Mouse (Mus musculus) small intestine, adult 10 weeks (tissue): ENCODE data around the gene Nim1k. TPM values are rescaled to one million over a fixed set of nuclear protein-coding genes. Genes with fewer than 3 reads are reported as not detected.

Source experiments
- polyA plus RNA-seq: library from polyadenylated mRNA; stranded (reverse); fragments of 350-450 nt; fragmentation: Illumina TruSeq; extraction: RNeasy Lipid Tissue Mini Kit (QIAGEN cat#74804); gene quantifications from one replicate; pipeline ENCODE4 v1.2.3, GENCODE M21; 2014; ENCODE audit warnings: low replicate concordance

Nim1k gene
- 0.26 TPM for polyA plus RNA-seq

DNA sequence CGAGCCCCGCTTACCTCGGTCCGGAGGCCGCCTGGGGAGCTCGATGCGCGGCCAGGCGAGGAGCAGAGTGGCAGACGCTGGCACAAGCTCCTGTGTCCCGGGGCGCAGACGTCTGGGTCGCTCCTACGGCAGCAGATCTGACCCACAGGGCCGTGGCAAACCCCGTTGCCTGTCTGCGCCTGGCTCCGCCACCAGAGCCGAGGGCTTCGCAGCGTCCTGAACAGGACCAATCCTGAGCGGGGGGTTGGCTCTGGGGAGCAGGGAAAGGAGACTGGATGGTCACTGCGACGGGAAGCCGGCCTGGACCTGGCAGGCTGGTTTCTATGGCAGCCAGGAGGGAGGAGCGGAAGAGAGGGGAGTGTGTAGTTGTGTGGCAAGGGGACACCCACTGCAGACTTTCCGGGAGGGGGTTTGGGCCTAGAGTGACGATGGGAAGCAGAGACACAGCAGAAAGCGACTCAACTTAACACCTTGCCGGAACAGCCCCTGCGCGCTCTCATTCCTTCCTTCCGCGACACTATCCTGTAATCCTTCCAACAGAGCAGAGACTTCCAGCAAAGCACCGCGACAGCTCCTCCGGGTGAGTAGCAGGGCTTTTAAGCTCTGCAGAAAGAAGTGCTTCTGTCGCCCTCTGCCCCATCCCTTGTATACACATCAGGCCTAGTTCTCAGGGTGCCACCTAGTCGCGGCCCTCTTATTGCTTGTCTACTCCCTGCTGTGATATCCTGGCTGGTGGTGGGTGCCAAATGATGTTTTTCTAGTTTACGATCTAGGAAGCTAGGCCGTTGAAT, at the start of gene Nim1k:
Gene Nim1k, minus strand, starts transcription at position 202 of the 791 bp plus-strand sequence.

DNA sequence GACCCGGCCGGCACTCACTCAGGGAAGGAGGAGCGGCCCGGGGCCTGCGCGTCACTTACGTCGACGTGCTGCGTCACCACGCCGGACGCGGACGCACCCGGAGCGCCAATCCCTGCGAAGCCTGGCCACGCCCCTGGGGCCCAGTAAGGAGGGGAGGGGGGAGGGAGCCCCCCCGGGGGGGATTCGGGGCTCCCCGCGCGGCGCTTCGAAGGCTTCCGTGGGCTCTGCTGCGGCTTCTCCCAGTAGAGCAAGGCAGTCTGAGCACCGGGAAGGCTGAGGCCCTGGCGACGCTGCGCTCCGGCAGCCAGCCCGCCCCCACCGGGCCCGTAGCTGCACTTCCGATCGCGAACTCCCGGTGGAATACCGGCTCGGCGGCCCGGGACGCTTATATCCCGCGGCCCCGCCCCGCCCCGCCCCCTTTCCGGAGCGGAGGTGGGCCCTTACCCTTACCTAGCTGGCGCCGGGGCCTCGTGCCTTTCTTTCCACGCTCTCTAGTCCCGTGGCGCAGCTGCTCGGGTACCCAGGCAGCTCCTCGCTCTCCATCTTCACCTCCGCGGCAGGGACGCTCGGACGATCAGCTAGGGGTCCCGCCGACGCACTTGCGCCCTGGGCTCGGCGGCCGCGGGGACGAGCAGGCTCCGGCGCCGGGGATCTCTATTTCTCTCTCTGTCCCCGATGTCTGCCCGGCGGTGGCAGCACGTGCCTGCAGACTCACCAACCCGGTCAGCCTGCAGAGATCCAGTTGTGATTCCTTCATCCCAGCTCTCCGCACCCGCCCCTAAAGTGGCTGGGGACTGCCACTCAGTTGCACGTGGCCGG, 35.3 kb upstream of the Nim1k start, which contains the start of gene Zfp131:
Gene Zfp131, minus strand, starts transcription at position 129 of the 819 bp plus-strand sequence.

DNA sequence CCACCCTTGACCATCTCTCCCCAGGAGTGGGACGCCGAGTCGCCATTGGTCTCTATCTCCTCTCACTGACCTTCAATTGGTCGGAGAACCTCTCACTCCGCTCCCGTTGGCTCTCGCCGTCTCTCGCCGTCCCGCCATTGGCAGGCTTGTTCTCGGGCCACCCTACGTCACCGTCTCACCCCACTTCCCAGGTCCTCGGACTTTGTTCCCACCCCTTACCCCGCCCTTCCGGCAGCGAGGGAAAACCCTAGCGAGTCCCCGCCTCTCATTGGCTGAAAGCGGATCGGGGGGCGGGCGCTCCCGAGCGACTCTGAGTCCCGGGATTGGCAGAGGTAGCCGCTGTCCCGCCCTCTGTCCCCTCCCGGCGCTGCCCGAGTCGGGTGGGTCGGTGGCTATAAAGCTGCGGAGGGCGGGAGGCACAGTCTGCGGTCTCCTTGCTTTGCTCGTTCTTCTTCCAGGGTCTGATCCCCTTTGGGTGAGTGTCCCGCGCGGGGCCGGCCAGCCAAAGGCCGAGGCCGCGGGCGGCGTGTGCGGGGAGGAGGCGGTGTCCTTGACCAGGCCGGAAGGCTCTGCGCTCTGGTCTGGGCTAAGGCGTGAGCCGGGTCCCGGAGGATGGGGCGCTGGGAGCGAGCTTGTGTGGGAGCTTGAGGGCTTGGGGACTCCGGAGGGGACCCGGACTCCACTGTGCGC, 65.5 kb downstream of the Nim1k start, which contains the start of gene Hmgcs1:
Gene Hmgcs1, plus strand, starts transcription at position 341 of the 690 bp plus-strand sequence.

Other genes with a start within 250 kb of the Nim1k start
- 48.1 TPM for gene Ccl28, start 132.1 kb downstream of the Nim1k start, polyA plus RNA-seq
- 154 TPM for gene Hmgcs1, start 65.5 kb downstream of the Nim1k start, polyA plus RNA-seq
- 63.1 TPM for gene Zfp131, start 35.0 kb upstream of the Nim1k start, polyA plus RNA-seq
- not detected for gene AF067063, start 74.3 kb upstream of the Nim1k start, polyA plus RNA-seq
- gene D13Ertd608e, start 80.1 kb upstream of the Nim1k start, polyA plus RNA-seq, result not detected
- gene Tcstv1, start 138.9 kb upstream of the Nim1k start, polyA plus RNA-seq, result not detected
- gene Gm21761, start 173.4 kb upstream of the Nim1k start, polyA plus RNA-seq, result not detected
- not detected for gene B020031M17Rik, start 194.9 kb upstream of the Nim1k start, polyA plus RNA-seq